Mouse (Mus musculus) limb, embryonic 11.5 days (tissue): Measurements from ENCODE around the gene Nedd8. TPM values are rescaled to one million over a fixed set of nuclear protein-coding genes. Genes with fewer than 3 reads are reported as not detected.

Experiments
- ATAC-seq: fragments of 200-750 bp; cut with Nextera tagmentation; 2 replicates; pipeline ENCODE4 v1.8.0; 2017; ENCODE audit warnings: low read depth; ENCODE audit not compliant: insufficient number of reproducible peaks, low FRiP score, low TSS enrichment
- DNase-seq: peaks from one replicate; pipeline ENCODE4 v3.0.0-alpha.2; 2015; ENCODE audit warnings: low spot score
- H3K27ac ChIP-seq: fragments of 300-500 bp; sonication (generic); replicated peaks from 2 replicates; pipeline ENCODE4 v1.5.1; 2014; ENCODE audit warnings: low read depth, mild to moderate bottlenecking, low read length
- H3K27me3 ChIP-seq: fragments of 300-500 bp; sonication (generic); 2 replicates; pipeline ENCODE4 v1.6.1; 2014; ENCODE audit warnings: mild to moderate bottlenecking, low read length, mixed read lengths; ENCODE audit not compliant: control insufficient read depth, insufficient read depth
- H3K36me3 ChIP-seq: fragments of 300-500 bp; sonication (generic); 2 replicates; pipeline ENCODE4 v1.6.1; 2014; ENCODE audit warnings: mild to moderate bottlenecking, low read length, moderate library complexity, mixed read lengths; ENCODE audit not compliant: control insufficient read depth, insufficient read depth
- H3K4me1 ChIP-seq: fragments of 300-500 bp; sonication (generic); 2 replicates; pipeline ENCODE4 v1.6.1; 2014; ENCODE audit warnings: low read length, mixed read lengths; ENCODE audit not compliant: control insufficient read depth, insufficient read depth
- H3K4me2 ChIP-seq: fragments of 300-500 bp; sonication (generic); 2 replicates; pipeline ENCODE4 v1.6.1; 2014; ENCODE audit warnings: low read depth, mild to moderate bottlenecking, moderate library complexity; ENCODE audit not compliant: severe bottlenecking
- H3K4me3 ChIP-seq: fragments of 300-500 bp; sonication (generic); 2 replicates; pipeline ENCODE4 v1.5.1; 2014; ENCODE audit warnings: low read depth, low read length
- H3K9ac ChIP-seq: fragments of 300-500 bp; sonication (generic); 2 replicates; pipeline ENCODE4 v1.6.1; 2014; ENCODE audit warnings: mild to moderate bottlenecking, low read length
- H3K9me3 ChIP-seq: fragments of 300-500 bp; sonication (generic); 2 replicates; pipeline ENCODE4 v1.6.1; 2016; ENCODE audit warnings: low read length; ENCODE audit not compliant: control insufficient read depth
- WGBS: fragments of 180-500 bp; shearing (Covaris S2); extraction: QIAGEN DNeasy Blood & Tissue Kit; methylation state at CpG from one replicate; pipeline ENCODE4 v1.1.7; 2014; 5-methylcytosine and 5-hydroxymethylcytosine counted together
- polyA plus RNA-seq: library from polyadenylated mRNA; unstranded; fragments of >200 nt; fragmentation: Nextera tagmentation; extraction: Ambion mirVana; gene quantifications from 2 replicates; pipeline ENCODE4 v1.2.1, GENCODE M21; 2014

The Nedd8 gene
- polyA plus RNA-seq, 1 experiment from 2014 or later, result 660 TPM

- H3K27ac ChIP-seq, result no peak overlapping the region
- H3K36me3 ChIP-seq, result no peaks in the 10 kb centered on the region
- H3K27me3 ChIP-seq, result peaks cover 7% of the 10 kb centered on the region
- 0 out of 2 replicates have a peak, but pooled peaks have one; percentile 22 for ATAC-seq
- H3K4me3 ChIP-seq, result no peak overlapping the region
- WGBS, result 9% methylated on average over 25 of the region's 25 CpGs
- DNase-seq, result peak; percentile 29
- no peak overlapping the region for H3K9ac ChIP-seq
- peak overlapping the region; percentile 18; the same call in 1 of the 2 replicates for H3K4me2 ChIP-seq
- H3K9me3 ChIP-seq, result no peaks in the 10 kb centered on the region
- H3K4me1 ChIP-seq, result no peaks in the 10 kb centered on the region
Observed at GRCm38 (mm10) chr14:55713007-55713728, 41.2 kb upstream of the Nedd8 start.

- no peak overlapping the region for H3K27ac ChIP-seq
- no peak overlapping the region for H3K9ac ChIP-seq
- 83% methylated on average over 7 of the region's 7 CpGs for WGBS
- H3K4me1 ChIP-seq, result no peaks in the 10 kb centered on the region
- H3K9me3 ChIP-seq, result no peaks in the 10 kb centered on the region
- no peak for DNase-seq
- H3K4me3 ChIP-seq, result no peak overlapping the region
- H3K4me2 ChIP-seq, result no peak overlapping the region
- peaks cover 7% of the 10 kb centered on the region for H3K27me3 ChIP-seq
- H3K36me3 ChIP-seq, result no peaks in the 10 kb centered on the region
- no peak for ATAC-seq
Observed at GRCm38 (mm10) chr14:55711786-55712185, 39.9 kb upstream of the Nedd8 start.

DNA sequence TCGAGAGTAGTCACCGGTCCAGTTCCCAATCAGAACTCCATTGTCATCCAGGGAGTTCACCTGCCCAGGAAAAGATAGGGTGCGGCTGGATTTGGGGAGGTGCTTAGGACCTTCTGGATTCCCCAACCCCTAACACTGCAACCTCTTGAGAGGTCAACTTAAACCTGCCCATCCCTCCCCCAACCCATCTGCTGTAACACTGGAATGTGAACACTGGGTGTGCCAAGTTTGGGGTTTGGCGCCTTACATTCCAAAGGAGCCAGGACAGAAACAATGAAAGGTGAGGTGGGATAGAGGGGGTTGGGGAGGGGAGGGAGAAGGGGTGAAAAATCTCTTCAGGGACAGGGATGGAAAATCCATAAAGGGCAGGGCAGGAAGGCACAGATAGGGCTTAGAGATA, 37.6 kb upstream of the Nedd8 start:
- peaks cover 7% of the 10 kb centered on the region for H3K27me3 ChIP-seq
- DNase-seq (no peak), ATAC-seq (no peak)
- H3K36me3 ChIP-seq, result no peaks in the 10 kb centered on the region
- WGBS, result 82% methylated on average over 4 of the region's 4 CpGs
- H3K4me3 ChIP-seq, result no peak overlapping the region
- H3K4me1 ChIP-seq, result no peaks in the 10 kb centered on the region
- no peak overlapping the region for H3K9ac ChIP-seq
- H3K27ac ChIP-seq, result no peak overlapping the region
- no peaks in the 10 kb centered on the region for H3K9me3 ChIP-seq
- no peak overlapping the region for H3K4me2 ChIP-seq

DNA sequence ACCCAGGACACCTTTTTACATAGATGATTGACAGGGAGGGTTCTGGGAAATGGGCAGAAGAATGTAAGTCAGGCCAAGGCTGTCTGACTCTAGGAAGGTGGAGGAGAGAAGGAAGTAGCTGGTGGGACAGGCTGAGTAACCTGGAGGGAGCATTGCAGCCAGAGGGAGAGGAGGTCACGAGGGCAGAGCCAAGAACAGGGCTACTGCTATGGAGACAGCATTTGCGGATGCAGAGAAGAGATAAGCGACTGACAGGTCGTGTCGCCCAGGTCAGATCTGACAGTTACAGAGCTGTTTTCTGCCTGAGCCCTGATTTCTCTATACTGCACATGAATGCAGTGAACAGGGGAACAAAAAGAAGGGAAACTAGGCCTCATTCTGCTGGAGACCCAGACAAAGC, 35.5 kb upstream of the Nedd8 start:
- Histone ChIP-seq H3K27ac (no peak overlapping the region), H3K27me3 (no peaks in the 10 kb centered on the region; the same call in 1 of the 2 replicates), H3K9ac (no peak overlapping the region), H3K4me1 (no peaks in the 10 kb centered on the region), H3K36me3 (no peaks in the 10 kb centered on the region), H3K4me2 (no peak overlapping the region), H3K9me3 (no peaks in the 10 kb centered on the region), H3K4me3 (no peak overlapping the region)
- WGBS, result 81% methylated on average over 5 of the region's 5 CpGs
- ATAC-seq (no peak), DNase-seq (no peak)

DNA sequence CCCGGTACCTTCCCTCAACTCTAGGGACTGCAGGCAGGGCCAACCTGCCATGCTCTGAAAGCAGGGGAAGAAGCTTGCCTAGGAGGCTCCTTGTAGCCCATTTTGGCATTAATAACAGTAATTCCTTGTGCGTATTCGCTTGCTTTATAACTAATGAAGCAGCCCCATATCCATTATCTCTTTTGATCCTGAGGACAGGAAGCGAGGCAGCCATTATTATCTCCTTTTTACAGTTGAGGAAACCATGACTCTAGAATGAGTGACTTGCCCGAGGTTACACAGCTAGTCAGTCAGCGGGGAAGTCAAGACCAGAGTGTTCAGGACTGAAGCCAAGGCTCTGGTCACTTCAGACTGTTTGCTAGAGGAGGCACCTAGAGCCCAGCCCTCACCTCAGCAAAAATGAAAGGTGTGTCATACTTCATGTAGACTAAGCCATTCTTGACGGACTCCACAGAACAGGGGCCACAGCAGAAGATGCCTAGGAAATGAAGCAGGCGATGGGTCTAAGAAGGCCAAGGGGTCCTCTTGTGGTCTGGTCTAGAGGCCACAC, 34.2 kb upstream of the Nedd8 start:
- no peaks in the 10 kb centered on the region for H3K27me3 ChIP-seq
- H3K27ac ChIP-seq, result no peak overlapping the region
- no peak overlapping the region for H3K9ac ChIP-seq
- DNase-seq, result no peak
- H3K36me3 ChIP-seq, result no peaks in the 10 kb centered on the region
- ATAC-seq, result no peak
- no peaks in the 10 kb centered on the region for H3K4me1 ChIP-seq
- no peak overlapping the region for H3K4me3 ChIP-seq
- 88% methylated on average over 8 of the region's 8 CpGs for WGBS
- H3K9me3 ChIP-seq, result no peaks in the 10 kb centered on the region
- H3K4me2 ChIP-seq, result no peak overlapping the region

DNA sequence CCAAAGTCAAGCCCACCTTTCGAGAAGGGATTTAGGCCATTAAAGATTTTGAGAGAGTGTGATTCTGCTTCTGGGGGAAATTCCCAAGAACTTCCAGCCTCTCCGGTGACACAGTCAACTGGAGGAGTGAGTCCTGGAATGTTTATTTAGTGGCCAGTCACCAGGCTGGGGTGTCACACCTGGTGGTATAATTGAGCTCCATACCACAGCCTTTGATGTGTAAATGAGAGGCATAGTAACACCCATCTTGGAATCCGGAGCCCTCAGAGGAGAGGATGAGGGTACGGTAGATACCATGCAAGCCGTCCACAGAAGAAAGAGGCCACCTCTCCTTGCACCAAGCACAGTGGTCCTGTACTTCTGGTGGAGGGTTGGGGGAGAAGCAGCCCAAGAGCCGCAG, 30.8 kb upstream of the Nedd8 start:
- no peak overlapping the region for H3K27ac ChIP-seq
- H3K4me2 ChIP-seq, result no peak overlapping the region
- H3K36me3 ChIP-seq, result no peaks in the 10 kb centered on the region
- DNase-seq, result no peak
- no peak for ATAC-seq
- H3K9ac ChIP-seq, result no peak overlapping the region
- 50% methylated on average over 6 of the region's 6 CpGs for WGBS
- no peaks in the 10 kb centered on the region for H3K4me1 ChIP-seq
- H3K4me3 ChIP-seq, result no peak overlapping the region
- no peaks in the 10 kb centered on the region for H3K9me3 ChIP-seq
- H3K27me3 ChIP-seq, result no peaks in the 10 kb centered on the region

GRCm38 (mm10) chr14:55701131-55701530, 29.2 kb upstream of the Nedd8 start:
- no peak overlapping the region for H3K4me3 ChIP-seq
- H3K9me3 ChIP-seq, result no peaks in the 10 kb centered on the region
- DNase-seq, result no peak
- no peak overlapping the region for H3K9ac ChIP-seq
- WGBS, result 69% methylated on average over 9 of the region's 9 CpGs
- H3K4me1 ChIP-seq, result no peaks in the 10 kb centered on the region
- no peak for ATAC-seq
- no peaks in the 10 kb centered on the region for H3K27me3 ChIP-seq
- H3K4me2 ChIP-seq, result no peak overlapping the region
- H3K36me3 ChIP-seq, result no peaks in the 10 kb centered on the region
- no peak overlapping the region for H3K27ac ChIP-seq

DNA sequence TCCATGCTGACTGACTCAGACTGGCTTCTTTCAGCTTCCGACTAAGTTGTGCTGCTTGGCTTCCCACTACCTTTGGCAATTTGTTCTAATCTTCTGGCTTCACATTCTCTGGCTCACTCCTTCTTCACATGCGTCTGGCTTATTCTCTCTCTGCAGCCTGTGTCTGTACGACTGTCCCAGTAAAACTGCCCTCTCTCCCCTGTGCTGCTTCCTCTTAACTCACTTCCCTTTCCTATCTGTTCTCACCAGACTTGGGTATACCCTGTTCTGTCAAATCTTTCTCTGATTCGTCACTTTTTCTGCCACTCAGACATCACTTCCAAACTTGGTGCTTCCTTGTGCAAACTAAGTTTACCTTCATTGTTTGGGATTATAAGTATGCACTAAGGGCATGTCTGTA, 25.3 kb upstream of the Nedd8 start:
- Histone ChIP-seq H3K27me3 (no peaks in the 10 kb centered on the region), H3K4me3 (no peak overlapping the region), H3K9ac (no peak overlapping the region), H3K4me2 (no peak overlapping the region), H3K4me1 (no peaks in the 10 kb centered on the region), H3K36me3 (no peaks in the 10 kb centered on the region), H3K9me3 (no peaks in the 10 kb centered on the region), H3K27ac (no peak overlapping the region)
- no peak for DNase-seq
- ATAC-seq, result no peak
- WGBS, result 83% methylated on average over 4 of the region's 4 CpGs
